29 mouse cellular contexts compared by ENCODE assay signal in genomic region chr3:51816517-51817285, GRCm38 (mm10).
DNase-seq lines count a peak whose midpoint lies in the region; ATAC-seq lines count a peak whose summit lies in the region.
"Had no signal": no experiment of that assay in that cellular context is flagged by ENCODE, and none has a peak within 500 bp of the region (broad histone marks: within the 10 kb centered on the region; RNA-seq: fewer than 3 reads in every experiment).

No protein-coding gene starts in this region.

- DNase-seq in hindbrain, embryonic 10.5 days (ENCODE audit: low spot score), result no peak
- DNase-seq in brain, adult 2 months (ENCODE audit: low read depth, low spot score), result peak; percentile 43
- no peak for DNase-seq in forebrain, embryonic 14.5 days (ENCODE audit: low spot score)
- no peak for DNase-seq in cerebellum, postnatal 25 days
- no peak for DNase-seq in yolk sac, embryonic 10.5 days (ENCODE audit: low spot score)
- DNase-seq in layer of hippocampus, adult 11-12 months (ENCODE audit: low spot score), result no peak
- DNase-seq: adrenal gland, adult 2 months; B cell, adult 2 months; cerebellum, adult 8-10 months; gastrocnemius, postnatal 36 days; heart, adult 2 months; heart, postnatal 14 days; kidney, adult 2 months; left cerebral cortex, postnatal 4 days; lung, postnatal 36 days; right cerebral cortex, postnatal 14 days; spleen, adult 18-20 months had no signal

- WGBS in hindbrain, embryonic 13.5 days, result 80% methylated on average over 7 of the region's 7 CpGs
- WGBS in hindbrain, embryonic 10.5 days, result 86% methylated on average over 7 of the region's 7 CpGs
- WGBS in forebrain, embryonic 14.5 days, result 73% methylated on average over 7 of the region's 7 CpGs
- WGBS in midbrain, embryonic 13.5 days, result 57% methylated on average over 7 of the region's 7 CpGs

- no peak overlapping the region for H3K9ac ChIP-seq in hindbrain, embryonic 13.5 days
- H3K9ac ChIP-seq in forebrain, embryonic 14.5 days (ENCODE audit: low read length), result no peak overlapping the region
- H3K9ac ChIP-seq in midbrain, embryonic 13.5 days (replicated peaks), result peak overlapping the region; percentile 5; the same call in 1 of the 2 replicates
- H3K9ac ChIP-seq: embryonic facial prominence, embryonic 15.5 days; heart, embryonic 13.5 days; limb, embryonic 15.5 days; liver, embryonic 15.5 days; lung, embryonic 15.5 days had no signal

- no peak overlapping the region for H3K4me3 ChIP-seq in hindbrain, embryonic 13.5 days
- H3K4me3 ChIP-seq in hindbrain, embryonic 10.5 days, result no peak overlapping the region
- H3K4me3 ChIP-seq in forebrain, embryonic 14.5 days (ENCODE audit: low read depth, low read length), result no peak overlapping the region
- no peak overlapping the region for H3K4me3 ChIP-seq in midbrain, embryonic 13.5 days (replicated peaks)
- H3K4me3 ChIP-seq: embryonic facial prominence, embryonic 15.5 days; heart, adult 2 months; heart, embryonic 13.5 days; left cerebral cortex, adult 2 months; limb, embryonic 15.5 days; liver, embryonic 15.5 days; lung, embryonic 15.5 days; myocyte had no signal

- no peaks in the 10 kb centered on the region for H3K9me3 ChIP-seq in hindbrain, embryonic 13.5 days
- H3K9me3 ChIP-seq in hindbrain, embryonic 10.5 days, result no peaks in the 10 kb centered on the region
- no peaks in the 10 kb centered on the region for H3K9me3 ChIP-seq in forebrain, embryonic 14.5 days (replicated peaks; ENCODE audit: control insufficient read depth, low read length)
- no peaks in the 10 kb centered on the region for H3K9me3 ChIP-seq in midbrain, embryonic 13.5 days
- H3K9me3 ChIP-seq: embryonic facial prominence, embryonic 15.5 days; G1E; heart, embryonic 13.5 days; limb, embryonic 15.5 days; liver, embryonic 15.5 days; lung, embryonic 15.5 days had no signal

- H3K27ac ChIP-seq in hindbrain, embryonic 13.5 days, result peak overlapping the region; percentile 79
- H3K27ac ChIP-seq in hindbrain, embryonic 10.5 days, result no peak overlapping the region
- H3K27ac ChIP-seq in forebrain, embryonic 14.5 days (ENCODE audit: low read depth, low read length), result no peak overlapping the region
- peak overlapping the region; percentile 74 for H3K27ac ChIP-seq in midbrain, embryonic 13.5 days
- H3K27ac ChIP-seq: embryonic facial prominence, embryonic 15.5 days; heart, adult 2 months; heart, embryonic 13.5 days; kidney, postnatal 0 days; left cerebral cortex, adult 2 months; limb, embryonic 15.5 days; liver, embryonic 15.5 days; lung, embryonic 15.5 days had no signal

- no peak overlapping the region for H3K4me2 ChIP-seq in hindbrain, embryonic 13.5 days
- no peak overlapping the region for H3K4me2 ChIP-seq in forebrain, embryonic 14.5 days (ENCODE audit: low read length)
- H3K4me2 ChIP-seq in midbrain, embryonic 13.5 days (replicated peaks), result no peak overlapping the region
- H3K4me2 ChIP-seq: embryonic facial prominence, embryonic 15.5 days; heart, embryonic 13.5 days; limb, embryonic 15.5 days; liver, embryonic 15.5 days; lung, embryonic 15.5 days had no signal

- peaks cover 37% of the 10 kb centered on the region for H3K4me1 ChIP-seq in hindbrain, embryonic 13.5 days (replicated peaks)
- peaks cover 36% of the 10 kb centered on the region for H3K4me1 ChIP-seq in hindbrain, embryonic 10.5 days (replicated peaks)
- peaks cover 13% of the 10 kb centered on the region for H3K4me1 ChIP-seq in forebrain, embryonic 14.5 days (ENCODE audit: control insufficient read depth, insufficient read depth, low read length)
- peaks cover 34% of the 10 kb centered on the region for H3K4me1 ChIP-seq in midbrain, embryonic 13.5 days (replicated peaks)
- H3K4me1 ChIP-seq: embryonic facial prominence, embryonic 15.5 days; limb, embryonic 15.5 days had no signal

- H3K36me3 ChIP-seq in hindbrain, embryonic 13.5 days, result no peaks in the 10 kb centered on the region
- H3K36me3 ChIP-seq in hindbrain, embryonic 10.5 days, result no peaks in the 10 kb centered on the region
- H3K36me3 ChIP-seq in forebrain, embryonic 14.5 days (ENCODE audit: control insufficient read depth, insufficient read depth, low read length), result no peaks in the 10 kb centered on the region
- no peaks in the 10 kb centered on the region for H3K36me3 ChIP-seq in midbrain, embryonic 13.5 days
- H3K36me3 ChIP-seq: embryonic facial prominence, embryonic 15.5 days; G1E; heart, embryonic 13.5 days; limb, embryonic 15.5 days; liver, embryonic 15.5 days; lung, embryonic 15.5 days had no signal

- H3K27me3 ChIP-seq in hindbrain, embryonic 13.5 days, result no peaks in the 10 kb centered on the region
- no peaks in the 10 kb centered on the region for H3K27me3 ChIP-seq in hindbrain, embryonic 10.5 days (ENCODE audit: insufficient read depth, poor library complexity, severe bottlenecking)
- H3K27me3 ChIP-seq in forebrain, embryonic 14.5 days (replicated peaks; ENCODE audit: control insufficient read depth, insufficient read depth, low read length), result no peaks in the 10 kb centered on the region
- H3K27me3 ChIP-seq in midbrain, embryonic 13.5 days, result no peaks in the 10 kb centered on the region
- H3K27me3 ChIP-seq: CH12.LX; embryonic facial prominence, embryonic 15.5 days; limb, embryonic 15.5 days; liver, embryonic 15.5 days; lung, embryonic 15.5 days had no signal

- ATAC-seq in hindbrain, embryonic 13.5 days (ENCODE audit: low FRiP score), result no peak
- peak; percentile 18; the same call in 1 of the 2 replicates for ATAC-seq in forebrain, embryonic 14.5 days
- peak; percentile 37 for ATAC-seq in midbrain, embryonic 13.5 days

Comparison
In these comparisons a context has a peak if more than half of its experiments do, and no peak if none do; other contexts are left out.
1. H3K27ac ChIP-seq: peak in hindbrain, embryonic 13.5 days (single experiment) and midbrain, embryonic 13.5 days (single experiment); none in hindbrain, embryonic 10.5 days (single experiment) and forebrain, embryonic 14.5 days (single experiment).